Mouse (Mus musculus): Measurements from ENCODE around the gene Oprm1.

Gene Oprm1

GRCm38 (mm10) chr10:6896659-6897303 is 138.5 kb downstream of the Oprm1 start:
- WGBS = 81% methylated on average over 3 of the region's 3 CpGs

GRCm38 (mm10) chr10:6900126-6900525 is 141.8 kb downstream of the Oprm1 start:
- 54% methylated on average over 4 of the region's 4 CpGs for WGBS

- WGBS = 48% methylated on average over 3 of the region's 3 CpGs
Observed at GRCm38 (mm10) chr10:6901819-6902393, 143.6 kb downstream of the Oprm1 start.

- 20% methylated on average over 2 of the region's 2 CpGs for WGBS
Observed at GRCm38 (mm10) chr10:6909763-6910162, 151.5 kb downstream of the Oprm1 start.

- 31% methylated on average over 1 of the region's 1 CpGs for WGBS
Observed at GRCm38 (mm10) chr10:6915991-6916390, 157.7 kb downstream of the Oprm1 start.

GRCm38 (mm10) chr10:6916545-6917257 is 158.4 kb downstream of the Oprm1 start:
- WGBS = 5% methylated on average over 6 of the region's 6 CpGs

- 57% methylated on average over 2 of the region's 2 CpGs for WGBS
Observed at GRCm38 (mm10) chr10:6926724-6927123, 168.4 kb downstream of the Oprm1 start.

- 87% methylated on average over 4 of the region's 4 CpGs for WGBS
Observed at GRCm38 (mm10) chr10:6927600-6928223, 169.4 kb downstream of the Oprm1 start.

GRCm38 (mm10) chr10:6928905-6929304 is 170.6 kb downstream of the Oprm1 start:
- 76% methylated on average over 1 of the region's 1 CpGs for WGBS

- 56% methylated on average over 1 of the region's 1 CpGs for WGBS
Observed at GRCm38 (mm10) chr10:6930398-6930797, 172.1 kb downstream of the Oprm1 start.

- 20% methylated on average over 2 of the region's 2 CpGs for WGBS
Observed at GRCm38 (mm10) chr10:6930889-6931288, 172.6 kb downstream of the Oprm1 start.

GRCm38 (mm10) chr10:6934776-6935175 is 176.5 kb downstream of the Oprm1 start:
- 38% methylated on average over 3 of the region's 3 CpGs for WGBS

- 59% methylated on average over 4 of the region's 4 CpGs for WGBS
Observed at GRCm38 (mm10) chr10:6936671-6937425, 178.5 kb downstream of the Oprm1 start.

GRCm38 (mm10) chr10:6953115-6953514 is 194.8 kb downstream of the Oprm1 start:
- 67% methylated on average over 1 of the region's 1 CpGs for WGBS

GRCm38 (mm10) chr10:6956357-6956756 is 198.1 kb downstream of the Oprm1 start:
- WGBS = 88% methylated on average over 2 of the region's 2 CpGs

- WGBS = 57% methylated on average over 5 of the region's 5 CpGs
Observed at GRCm38 (mm10) chr10:6958791-6959190, 200.5 kb downstream of the Oprm1 start.

- WGBS = 70% methylated on average over 8 of the region's 8 CpGs
Observed at GRCm38 (mm10) chr10:6967588-6968242, 209.4 kb downstream of the Oprm1 start.

- 57% methylated on average over 1 of the region's 1 CpGs for WGBS
Observed at GRCm38 (mm10) chr10:6968334-6968733, 210.0 kb downstream of the Oprm1 start.

GRCm38 (mm10) chr10:6977843-6978242 is 219.5 kb downstream of the Oprm1 start:
- WGBS = 43% methylated on average over 2 of the region's 2 CpGs

GRCm38 (mm10) chr10:6978733-6979132 is 220.4 kb downstream of the Oprm1 start:
- 52% methylated on average over 1 of the region's 1 CpGs for WGBS

GRCm38 (mm10) chr10:6979216-6979615 is 220.9 kb downstream of the Oprm1 start:
- WGBS = 33% methylated on average over 7 of the region's 7 CpGs
